Mouse (Mus musculus) forebrain, embryonic 16.5 days (tissue): ENCODE results near the gene Fbxw11. TPM values are rescaled to one million over a fixed set of nuclear protein-coding genes. Genes with fewer than 3 reads are reported as not detected.

ENCODE experiments used
- ATAC-seq: fragments of 200-750 bp; cut with Nextera tagmentation; 2 replicates; pipeline ENCODE4 v1.8.0; 2017; ENCODE audit warnings: mild to moderate bottlenecking, moderate library complexity
- H3K27ac ChIP-seq: fragments of 300-500 bp; sonication (generic); 2 replicates; pipeline ENCODE4 v1.5.1; 2014; ENCODE audit warnings: low read length, control low read depth
- H3K27me3 ChIP-seq: fragments of 300-500 bp; sonication (generic); replicated peaks from 2 replicates; pipeline ENCODE4 v1.6.1; 2014; ENCODE audit warnings: low read length; ENCODE audit not compliant: control insufficient read depth, insufficient read depth
- H3K36me3 ChIP-seq: fragments of 300-500 bp; sonication (generic); 2 replicates; pipeline ENCODE4 v1.6.1; 2014; ENCODE audit not compliant: control insufficient read depth, insufficient read depth
- H3K4me1 ChIP-seq: fragments of 300-500 bp; sonication (generic); replicated peaks from 2 replicates; pipeline ENCODE4 v1.6.1; 2014; ENCODE audit warnings: low read length; ENCODE audit not compliant: control insufficient read depth, insufficient read depth
- H3K4me2 ChIP-seq: fragments of 300-500 bp; sonication (generic); 2 replicates; pipeline ENCODE4 v1.6.1; 2014; ENCODE audit warnings: mild to moderate bottlenecking, low read length, control low read depth
- H3K4me3 ChIP-seq: fragments of 300-500 bp; sonication (generic); replicated peaks from 2 replicates; pipeline ENCODE4 v1.5.1; 2014; ENCODE audit warnings: mild to moderate bottlenecking, low read length, control low read depth
- H3K9ac ChIP-seq: fragments of 300-500 bp; sonication (generic); replicated peaks from 2 replicates; pipeline ENCODE4 v1.6.1; 2014; ENCODE audit warnings: low read depth, low read length, control low read depth
- H3K9me3 ChIP-seq: fragments of 300-500 bp; sonication (generic); 2 replicates; pipeline ENCODE4 v1.6.1; 2016; ENCODE audit warnings: low read length; ENCODE audit not compliant: control insufficient read depth
- WGBS: fragments of 180-500 bp; shearing (Covaris S2); extraction: QIAGEN DNeasy Blood & Tissue Kit; methylation state at CpG from one replicate; pipeline ENCODE4 v1.1.7; 2014; 5-methylcytosine and 5-hydroxymethylcytosine counted together
- polyA plus RNA-seq: library from polyadenylated mRNA; unstranded; fragments of >200 nt; fragmentation: Nextera tagmentation; extraction: Ambion mirVana; gene quantifications from 2 replicates; pipeline ENCODE4 v1.2.1, GENCODE M21; 2015

Gene Fbxw11
- polyA plus RNA-seq, 1 experiment from 2014 or later = 125 TPM

DNA sequence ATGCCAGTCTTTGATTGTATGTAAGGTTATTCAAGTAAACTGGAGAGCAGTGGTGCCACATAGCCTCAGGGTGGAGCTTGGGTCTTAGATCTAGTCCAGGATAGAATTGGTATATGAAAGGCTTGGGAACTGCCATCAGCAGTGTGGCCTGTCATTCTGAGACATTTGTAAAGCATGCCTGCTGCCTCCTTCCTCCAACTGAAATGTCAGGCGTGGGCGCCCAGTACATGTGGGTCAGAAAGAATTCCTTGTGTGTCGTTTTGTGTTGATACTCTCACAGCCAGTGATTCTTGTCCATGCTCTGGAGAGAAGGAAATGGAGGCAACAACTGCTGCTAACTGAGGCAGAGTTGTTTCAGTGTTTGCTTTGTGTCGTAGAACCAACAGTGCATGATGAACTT, 76.5 kb downstream of the Fbxw11 start:
- no peak overlapping the region for H3K4me3 ChIP-seq
- no peak overlapping the region for H3K4me2 ChIP-seq
- 91% methylated on average over 4 of the region's 4 CpGs for WGBS
- no peak for ATAC-seq
- 0 out of 2 replicates have a peak, but pooled peaks cover 4% of the 10 kb centered on the region for H3K36me3 ChIP-seq
- H3K27me3 ChIP-seq = no peaks in the 10 kb centered on the region
- H3K9ac ChIP-seq = no peak overlapping the region
- H3K4me1 ChIP-seq = no peaks in the 10 kb centered on the region; the same call in 1 of the 2 replicates
- H3K9me3 ChIP-seq = no peaks in the 10 kb centered on the region
- no peak overlapping the region for H3K27ac ChIP-seq

DNA sequence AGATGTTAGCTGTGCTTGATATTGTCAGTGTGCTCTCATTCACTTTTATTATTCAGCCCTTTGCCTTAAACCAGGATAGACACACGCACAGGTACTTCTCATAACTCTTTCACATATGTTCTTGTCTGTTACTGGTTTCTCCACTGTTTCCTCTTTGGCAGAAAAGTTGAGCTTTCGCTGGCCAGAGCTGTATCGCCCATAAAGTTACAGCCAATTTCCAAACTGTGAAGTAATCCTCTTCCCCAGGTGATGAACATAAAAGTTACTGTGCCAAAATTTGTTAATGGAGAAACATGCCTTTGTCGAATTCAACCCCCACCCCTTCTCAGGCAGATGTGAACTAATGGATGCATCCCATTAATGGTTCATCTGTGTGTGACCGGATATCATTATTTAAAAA, 80.1 kb downstream of the Fbxw11 start:
- no peaks in the 10 kb centered on the region for H3K27me3 ChIP-seq
- H3K4me3 ChIP-seq = no peak overlapping the region
- H3K9ac ChIP-seq = no peak overlapping the region
- no peaks in the 10 kb centered on the region for H3K9me3 ChIP-seq
- H3K27ac ChIP-seq = no peak overlapping the region
- no peak overlapping the region for H3K4me2 ChIP-seq
- ATAC-seq = no peak
- H3K36me3 ChIP-seq = 0 out of 2 replicates have a peak, but pooled peaks cover 4% of the 10 kb centered on the region
- no peaks in the 10 kb centered on the region; the same call in 1 of the 2 replicates for H3K4me1 ChIP-seq
- 91% methylated on average over 5 of the region's 5 CpGs for WGBS

DNA sequence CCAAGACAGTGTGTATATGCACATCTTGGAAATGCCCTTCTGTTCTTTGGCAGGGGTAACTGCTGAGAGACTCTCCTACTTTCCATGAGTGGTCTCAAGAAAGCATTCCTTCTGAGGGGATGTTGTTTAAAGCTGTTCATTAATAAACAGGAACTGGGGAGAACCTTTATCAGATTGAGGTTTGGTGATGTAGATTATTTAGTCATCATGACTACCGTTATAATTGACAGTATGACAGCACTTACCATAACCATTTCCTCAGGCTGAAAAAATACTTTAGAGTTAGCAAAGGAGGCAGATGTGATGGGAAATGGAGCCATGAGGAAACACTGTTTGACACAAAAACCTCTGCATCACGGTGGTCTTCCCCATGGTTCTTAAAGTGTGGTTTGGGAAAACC, 80.8 kb downstream of the Fbxw11 start:
- no peak overlapping the region for H3K9ac ChIP-seq
- no peak overlapping the region for H3K4me3 ChIP-seq
- H3K4me1 ChIP-seq = no peaks in the 10 kb centered on the region; the same call in 1 of the 2 replicates
- H3K27me3 ChIP-seq = no peaks in the 10 kb centered on the region
- no peak overlapping the region for H3K4me2 ChIP-seq
- no peak overlapping the region for H3K27ac ChIP-seq
- 0 out of 2 replicates have a peak, but pooled peaks cover 4% of the 10 kb centered on the region for H3K36me3 ChIP-seq
- H3K9me3 ChIP-seq = no peaks in the 10 kb centered on the region
- no peak for ATAC-seq
- WGBS = 93% methylated on average over 2 of the region's 2 CpGs

DNA sequence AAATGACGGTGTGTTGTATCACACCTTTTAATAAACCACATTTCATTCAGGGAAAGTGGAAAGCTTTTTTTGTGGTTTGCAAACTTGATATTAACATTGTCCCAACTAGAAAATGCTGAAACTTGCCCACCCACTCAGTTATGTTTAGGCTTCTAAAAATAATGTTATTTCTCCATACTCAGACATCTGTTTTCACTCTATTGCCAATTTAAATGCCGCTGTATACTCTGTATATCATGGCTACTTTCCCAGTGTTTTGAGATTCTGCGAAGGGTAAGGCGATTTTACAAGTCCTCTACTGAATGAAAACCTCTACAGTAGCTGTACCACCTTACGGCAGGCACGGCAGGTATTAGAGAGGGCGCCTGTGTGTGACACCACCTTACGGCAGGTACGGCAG, 82.6 kb downstream of the Fbxw11 start:
- WGBS = 86% methylated on average over 9 of the region's 9 CpGs
- no peak for ATAC-seq

DNA sequence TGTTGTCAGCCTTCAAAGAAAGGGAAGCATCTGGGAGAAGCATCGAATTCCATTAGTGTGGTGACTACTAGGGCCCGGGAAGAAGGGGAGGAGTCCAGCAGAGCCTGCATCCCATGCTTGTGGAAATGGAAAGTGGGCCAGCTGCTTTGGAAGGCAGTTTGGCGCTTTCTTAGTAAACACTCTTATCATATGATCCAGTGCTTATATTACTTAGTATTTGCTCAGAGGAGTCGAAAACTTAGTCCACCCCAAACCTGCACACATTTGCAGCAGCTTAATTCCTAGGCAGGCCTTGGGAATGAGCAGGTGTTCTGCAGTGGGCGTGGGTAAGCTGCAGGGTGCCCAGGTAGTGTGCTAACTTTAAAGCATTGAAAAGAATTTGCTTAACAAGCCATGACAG, 89.9 kb downstream of the Fbxw11 start:
- Histone ChIP-seq H3K27ac (no peak overlapping the region), H3K27me3 (no peaks in the 10 kb centered on the region), H3K9ac (no peak overlapping the region), H3K4me3 (no peak overlapping the region), H3K36me3 (peaks cover 9% of the 10 kb centered on the region), H3K4me2 (no peak overlapping the region), H3K9me3 (no peaks in the 10 kb centered on the region), H3K4me1 (peaks cover 7% of the 10 kb centered on the region; the same call in 1 of the 2 replicates)
- ATAC-seq = no peak
- WGBS = 58% methylated on average over 5 of the region's 5 CpGs

More for the DNA sequence above, 82.6 kb downstream of the Fbxw11 start:
- H3K9ac ChIP-seq = no peak overlapping the region
- no peak overlapping the region for H3K4me2 ChIP-seq
- H3K9me3 ChIP-seq = no peaks in the 10 kb centered on the region
- 0 out of 2 replicates have a peak, but pooled peaks cover 4% of the 10 kb centered on the region for H3K36me3 ChIP-seq
- H3K27me3 ChIP-seq = no peaks in the 10 kb centered on the region
- H3K27ac ChIP-seq = no peak overlapping the region
- H3K4me1 ChIP-seq = no peaks in the 10 kb centered on the region
- H3K4me3 ChIP-seq = no peak overlapping the region

DNA sequence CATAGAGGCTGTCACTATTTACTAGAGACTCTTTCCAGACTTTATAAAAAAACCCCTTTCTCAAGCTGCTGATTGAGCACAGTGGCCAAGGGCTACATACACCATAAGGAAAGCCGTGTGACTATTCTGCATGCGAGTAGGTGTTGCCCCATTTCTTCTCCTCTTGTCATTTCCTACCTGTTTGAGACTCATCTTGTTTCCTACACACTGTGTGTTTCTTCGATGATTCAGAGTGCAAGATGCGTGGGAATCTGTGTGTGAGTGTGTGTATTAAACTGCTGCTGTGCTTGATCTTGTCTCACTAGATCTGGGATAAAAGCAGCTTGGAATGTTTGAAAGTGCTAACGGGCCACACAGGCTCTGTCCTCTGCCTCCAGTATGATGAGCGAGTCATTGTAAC, 90.7 kb downstream of the Fbxw11 start:
- H3K27ac ChIP-seq = no peak overlapping the region
- no peak overlapping the region for H3K9ac ChIP-seq
- H3K4me1 ChIP-seq = peaks cover 7% of the 10 kb centered on the region; the same call in 1 of the 2 replicates
- 83% methylated on average over 6 of the region's 6 CpGs for WGBS
- no peaks in the 10 kb centered on the region for H3K27me3 ChIP-seq
- no peak overlapping the region for H3K4me3 ChIP-seq
- no peak for ATAC-seq
- H3K36me3 ChIP-seq = peaks cover 9% of the 10 kb centered on the region
- H3K9me3 ChIP-seq = no peaks in the 10 kb centered on the region
- H3K4me2 ChIP-seq = no peak overlapping the region

DNA sequence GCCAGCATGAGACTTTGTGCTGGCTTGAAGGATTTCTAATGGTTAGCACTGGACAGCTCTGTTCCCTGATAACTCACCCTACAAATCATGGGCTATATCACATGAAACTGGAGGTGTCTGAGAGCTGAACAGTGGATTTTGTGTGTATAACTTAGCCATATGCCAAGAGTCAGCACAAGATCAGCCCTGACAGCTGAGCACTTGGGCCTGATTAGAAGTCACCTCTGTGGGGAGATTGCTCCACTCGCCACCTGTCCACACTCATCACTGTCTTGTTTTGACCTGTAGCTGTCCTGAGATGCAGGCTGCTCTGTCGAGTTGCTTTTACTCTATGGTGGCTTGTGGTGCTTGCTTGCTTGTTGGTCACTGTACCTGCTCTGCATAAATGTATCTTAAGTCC, 93.8 kb downstream of the Fbxw11 start:
- no peaks in the 10 kb centered on the region for H3K27me3 ChIP-seq
- no peak overlapping the region for H3K4me2 ChIP-seq
- no peak overlapping the region for H3K4me3 ChIP-seq
- H3K27ac ChIP-seq = no peak overlapping the region
- no peak overlapping the region for H3K9ac ChIP-seq
- H3K36me3 ChIP-seq = peaks cover 23% of the 10 kb centered on the region
- H3K9me3 ChIP-seq = no peaks in the 10 kb centered on the region
- 74% methylated on average over 2 of the region's 2 CpGs for WGBS
- 0 out of 2 replicates have a peak, but pooled peaks have one; percentile 10 for ATAC-seq
- H3K4me1 ChIP-seq = peaks cover 7% of the 10 kb centered on the region; the same call in 1 of the 2 replicates

DNA sequence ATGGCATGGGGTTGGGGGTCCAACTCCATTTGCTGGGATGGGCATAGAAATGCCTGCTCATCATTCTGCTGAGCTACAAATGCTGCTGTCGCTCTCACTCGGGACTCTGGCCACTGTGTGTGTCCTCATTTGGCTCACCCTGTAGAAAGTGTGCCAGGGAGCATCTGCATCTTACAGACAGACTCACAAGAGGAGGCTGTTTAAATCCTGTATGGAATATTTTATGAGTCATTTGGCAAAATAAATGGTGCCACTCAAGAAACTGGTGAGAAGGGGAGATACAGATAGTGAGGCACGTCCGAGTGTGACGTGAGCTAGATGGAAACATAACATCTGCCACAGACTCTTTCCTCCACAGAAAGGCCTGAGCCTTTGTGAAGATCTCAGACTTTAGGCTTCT, 95.2 kb downstream of the Fbxw11 start:
- no peak for ATAC-seq
- Histone ChIP-seq H3K4me1 (peaks cover 4% of the 10 kb centered on the region; the same call in 1 of the 2 replicates), H3K27me3 (no peaks in the 10 kb centered on the region), H3K4me2 (no peak overlapping the region), H3K36me3 (peaks cover 25% of the 10 kb centered on the region), H3K9me3 (no peaks in the 10 kb centered on the region), H3K27ac (no peak overlapping the region), H3K4me3 (no peak overlapping the region), H3K9ac (no peak overlapping the region)
- WGBS = 57% methylated on average over 5 of the region's 5 CpGs

DNA sequence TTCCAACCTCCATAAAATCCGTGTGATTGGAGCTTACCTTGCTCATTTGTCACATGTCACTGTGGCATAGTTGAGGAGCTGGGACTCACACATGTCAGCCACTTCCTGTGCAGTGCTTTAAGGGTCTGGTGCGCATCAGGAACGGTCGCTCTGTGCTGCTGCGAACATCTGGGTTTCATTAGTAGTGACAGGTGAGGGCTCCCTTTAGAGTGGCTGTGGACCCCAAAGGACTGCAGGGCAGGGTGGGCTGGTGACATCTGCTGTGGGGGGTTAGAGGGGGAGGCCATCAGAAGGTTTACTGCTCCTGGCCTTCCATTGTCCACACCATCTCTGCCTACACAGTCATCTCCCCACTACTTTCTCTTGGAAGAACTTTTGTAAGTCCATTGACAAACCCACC, 101.4 kb downstream of the Fbxw11 start:
- Histone ChIP-seq H3K4me1 (no peaks in the 10 kb centered on the region), H3K36me3 (peaks cover 34% of the 10 kb centered on the region), H3K9me3 (no peaks in the 10 kb centered on the region), H3K27me3 (no peaks in the 10 kb centered on the region), H3K9ac (no peak overlapping the region), H3K4me3 (no peak overlapping the region), H3K4me2 (no peak overlapping the region), H3K27ac (no peak overlapping the region)
- 90% methylated on average over 5 of the region's 5 CpGs for WGBS
- no peak for ATAC-seq

DNA sequence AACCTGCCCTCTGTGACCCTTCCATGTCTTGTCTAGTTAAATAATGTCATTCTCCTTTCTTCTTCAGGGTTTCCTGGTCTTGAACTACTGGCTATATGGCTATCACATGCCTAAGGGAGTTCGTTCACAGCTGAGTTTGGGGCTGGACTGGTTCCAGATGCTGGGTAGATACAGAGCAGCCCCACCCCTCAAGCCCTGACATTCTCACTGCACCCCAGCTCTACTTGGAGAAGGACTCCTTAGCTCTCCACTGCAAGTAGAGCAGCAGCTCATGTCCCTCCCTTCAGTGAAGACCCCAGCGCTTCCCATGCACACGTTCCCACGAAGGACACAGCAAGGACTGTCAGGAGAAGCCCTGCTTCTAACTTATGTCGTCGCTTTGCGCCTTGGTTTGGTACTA, 101.9 kb downstream of the Fbxw11 start:
- H3K9ac ChIP-seq = no peak overlapping the region
- no peak for ATAC-seq
- H3K4me2 ChIP-seq = no peak overlapping the region
- H3K36me3 ChIP-seq = peaks cover 31% of the 10 kb centered on the region
- no peaks in the 10 kb centered on the region for H3K27me3 ChIP-seq
- no peaks in the 10 kb centered on the region for H3K4me1 ChIP-seq
- WGBS = 95% methylated on average over 7 of the region's 7 CpGs
- no peak overlapping the region for H3K27ac ChIP-seq
- no peak overlapping the region for H3K4me3 ChIP-seq
- no peaks in the 10 kb centered on the region for H3K9me3 ChIP-seq
